Mouse (Mus musculus) cerebellum, postnatal 25 days (tissue): ENCODE data around the gene Robo1.

ENCODE experiments used
- DNase-seq, 2 experiments: peaks; one replicate each; pipeline ENCODE4 v3.0.0; 2021; ENCODE audit warnings: mixed read lengths in 2 of 2

Robo1 gene

GRCm38 (mm10) chr16:72841066-72841465, 533.0 kb downstream of the Robo1 start:
- DNase-seq = peak; percentile 33 to 39

DNA sequence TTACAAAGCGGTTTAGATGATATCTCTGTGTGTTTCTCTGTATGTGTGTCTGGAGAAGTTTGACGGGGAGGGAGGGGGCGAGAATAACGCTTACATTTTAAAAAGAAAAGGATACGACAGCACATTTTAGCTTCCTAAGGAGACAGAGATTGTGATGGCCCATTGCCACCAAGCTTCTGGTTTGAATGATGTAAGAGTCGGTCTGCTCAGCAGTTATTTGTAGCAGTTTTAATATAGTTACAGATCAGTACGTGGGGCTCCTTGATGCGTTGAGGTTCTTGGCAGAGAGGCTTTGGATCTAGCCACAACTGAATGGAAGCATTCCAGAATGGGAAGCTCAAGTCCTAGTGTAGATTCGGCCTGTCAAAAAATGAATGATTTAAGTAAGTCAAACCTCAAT, 546.0 kb downstream of the Robo1 start:
- DNase-seq = peak; percentile 32 to 61

- no peak for DNase-seq
These were observed 546.9 kb downstream of the Robo1 start for GRCm38 (mm10) chr16:72854809-72855503.

- peak in 1 of 2 experiments; percentile 26 for DNase-seq
These were observed 553.7 kb downstream of the Robo1 start for GRCm38 (mm10) chr16:72861707-72862277.

DNA sequence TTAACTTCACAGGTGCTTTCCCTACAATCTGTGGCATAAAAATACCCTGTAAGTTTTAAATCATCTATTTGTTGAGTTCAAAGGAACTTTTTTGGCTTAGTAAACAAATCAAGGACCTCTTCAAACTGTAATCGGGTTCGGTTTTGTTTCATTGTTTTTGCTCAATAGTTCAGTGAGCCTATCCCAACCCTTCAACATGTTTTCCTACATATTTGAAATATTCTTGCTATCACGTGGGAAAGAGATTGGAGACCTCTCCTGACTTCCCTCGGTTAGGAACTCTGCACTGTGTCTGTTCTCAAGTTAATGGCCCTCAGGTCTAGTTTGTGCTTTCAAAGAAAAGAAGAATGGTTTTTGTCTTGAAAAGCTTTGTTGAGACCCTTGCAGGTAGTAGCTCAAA, 557.9 kb downstream of the Robo1 start:
- DNase-seq = no peak

DNA sequence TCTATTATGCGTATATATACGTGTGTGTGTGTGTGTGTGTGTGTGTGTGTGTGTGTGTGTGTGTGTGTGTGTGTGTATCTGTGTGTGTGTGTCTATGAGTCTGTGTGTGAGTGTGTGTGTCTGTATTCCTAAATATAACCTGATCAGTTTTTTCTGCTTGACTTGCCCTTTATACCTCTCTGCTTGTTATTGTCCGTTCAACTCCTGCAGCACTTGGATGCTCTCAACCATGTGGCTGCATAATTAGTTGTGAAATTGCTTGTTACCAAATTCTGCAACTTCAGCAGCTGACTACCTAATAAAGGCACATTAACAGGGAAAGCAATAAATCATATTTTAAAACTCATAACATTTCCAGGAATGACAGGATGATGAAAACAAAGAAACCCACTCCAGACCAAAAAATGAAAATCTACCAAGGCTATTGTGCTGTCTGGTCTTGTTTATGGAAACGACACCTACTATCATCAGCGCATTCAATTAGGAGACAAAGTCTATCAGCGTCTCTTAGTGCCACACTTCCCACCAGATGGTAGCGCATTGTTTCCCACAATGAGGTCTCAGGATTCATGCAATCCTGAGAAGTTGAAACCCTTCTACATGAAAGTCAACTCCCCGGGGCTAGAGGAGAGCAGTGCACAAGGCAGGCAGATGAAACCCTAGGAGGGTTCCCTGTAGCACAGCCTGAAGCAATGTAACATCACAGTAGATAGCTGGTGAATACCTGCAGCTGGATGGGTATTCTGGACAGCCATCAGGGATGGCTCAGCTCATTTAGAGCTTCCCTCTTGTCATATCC, 567.0 kb downstream of the Robo1 start:
- no peak for DNase-seq

DNA sequence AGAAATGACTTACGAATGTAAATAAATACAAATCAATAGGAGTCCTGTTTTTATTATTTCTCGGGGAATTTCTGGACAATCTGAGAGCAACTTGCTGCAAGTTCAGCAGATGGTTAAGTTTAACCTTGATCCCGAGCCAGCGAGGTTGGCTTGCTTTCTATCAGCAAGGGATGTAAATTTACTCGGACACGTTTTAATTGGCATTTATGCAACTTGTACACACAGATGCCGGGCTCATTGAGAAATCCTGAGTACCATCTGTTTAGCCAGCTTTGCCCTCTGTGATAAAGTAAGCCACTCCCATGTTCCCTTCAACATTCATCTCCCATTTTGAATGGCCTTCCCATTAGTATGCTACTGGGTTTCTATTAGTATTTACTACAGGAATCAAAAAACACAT, 580.0 kb downstream of the Robo1 start:
- peak; percentile 68 to 78 for DNase-seq

- DNase-seq = no peak
These were observed 581.3 kb downstream of the Robo1 start for GRCm38 (mm10) chr16:72889401-72889800.

DNA sequence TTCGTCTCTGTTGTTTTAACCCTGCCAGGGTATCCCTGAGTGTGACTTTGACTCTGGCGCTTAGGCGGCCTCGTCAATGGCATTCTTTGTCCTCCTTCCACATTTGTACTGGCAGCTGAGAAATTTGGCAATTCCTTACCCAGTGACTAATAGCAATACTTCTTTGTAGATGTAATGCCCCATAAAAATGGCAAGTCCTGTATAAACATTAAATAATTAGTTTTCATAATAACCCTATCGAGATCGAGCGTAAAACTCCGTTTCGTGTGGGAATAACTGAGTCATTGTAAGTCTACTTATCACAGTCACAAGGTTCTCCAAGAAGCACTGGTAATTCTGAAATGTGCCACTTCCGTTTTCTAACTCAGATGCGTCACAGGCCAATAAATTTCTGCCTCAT, 589.0 kb downstream of the Robo1 start:
- DNase-seq = no peak

DNA sequence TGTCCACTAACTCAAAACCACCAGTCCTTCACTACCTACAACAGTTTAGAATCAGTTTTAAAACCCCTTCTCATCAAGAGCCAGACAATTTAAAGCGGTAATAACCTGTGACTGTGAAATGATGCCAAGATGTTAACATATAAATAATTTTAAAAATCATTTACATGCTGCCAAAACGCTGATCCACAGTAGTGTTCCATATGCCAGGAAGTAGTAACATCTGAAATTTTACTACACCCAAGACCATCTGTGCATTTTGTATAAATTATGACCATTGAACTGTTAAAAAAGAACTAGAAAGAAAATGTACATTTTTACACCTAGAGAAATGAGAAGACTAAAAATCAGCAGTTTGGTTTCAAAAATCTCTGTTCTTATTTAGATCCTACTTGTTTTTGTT, 600.8 kb downstream of the Robo1 start:
- no peak for DNase-seq

GRCm38 (mm10) chr16:72913134-72913533, 605.0 kb downstream of the Robo1 start:
- peak; percentile 89 to 95 for DNase-seq

DNA sequence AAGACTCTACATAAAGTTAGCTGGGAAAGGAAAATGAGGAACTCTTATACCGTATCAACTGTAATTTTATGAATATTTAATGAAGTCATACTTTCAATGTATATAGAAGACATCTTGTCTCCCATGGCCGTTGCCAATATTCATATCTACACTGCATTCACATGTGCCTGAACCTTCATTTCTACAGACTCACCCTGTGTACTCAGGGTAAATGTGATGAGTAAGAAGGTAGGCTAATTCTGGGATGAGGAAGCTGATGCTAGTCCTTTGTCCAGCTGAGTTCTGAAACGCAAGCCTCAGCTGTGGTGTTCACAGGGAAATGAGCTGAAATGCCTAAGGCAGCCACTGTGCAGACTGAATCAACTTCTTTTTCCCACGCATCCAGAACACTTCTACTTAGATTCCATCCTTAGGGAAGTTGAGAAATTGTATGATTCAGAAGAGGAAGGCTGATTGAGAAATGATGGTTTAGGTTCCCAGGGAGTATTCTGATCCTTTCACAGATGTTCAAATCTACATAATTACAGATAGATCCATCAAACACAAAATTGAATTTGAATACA, 606.0 kb downstream of the Robo1 start:
- DNase-seq = no peak

GRCm38 (mm10) chr16:72920013-72920412, 611.9 kb downstream of the Robo1 start:
- no peak for DNase-seq

DNA sequence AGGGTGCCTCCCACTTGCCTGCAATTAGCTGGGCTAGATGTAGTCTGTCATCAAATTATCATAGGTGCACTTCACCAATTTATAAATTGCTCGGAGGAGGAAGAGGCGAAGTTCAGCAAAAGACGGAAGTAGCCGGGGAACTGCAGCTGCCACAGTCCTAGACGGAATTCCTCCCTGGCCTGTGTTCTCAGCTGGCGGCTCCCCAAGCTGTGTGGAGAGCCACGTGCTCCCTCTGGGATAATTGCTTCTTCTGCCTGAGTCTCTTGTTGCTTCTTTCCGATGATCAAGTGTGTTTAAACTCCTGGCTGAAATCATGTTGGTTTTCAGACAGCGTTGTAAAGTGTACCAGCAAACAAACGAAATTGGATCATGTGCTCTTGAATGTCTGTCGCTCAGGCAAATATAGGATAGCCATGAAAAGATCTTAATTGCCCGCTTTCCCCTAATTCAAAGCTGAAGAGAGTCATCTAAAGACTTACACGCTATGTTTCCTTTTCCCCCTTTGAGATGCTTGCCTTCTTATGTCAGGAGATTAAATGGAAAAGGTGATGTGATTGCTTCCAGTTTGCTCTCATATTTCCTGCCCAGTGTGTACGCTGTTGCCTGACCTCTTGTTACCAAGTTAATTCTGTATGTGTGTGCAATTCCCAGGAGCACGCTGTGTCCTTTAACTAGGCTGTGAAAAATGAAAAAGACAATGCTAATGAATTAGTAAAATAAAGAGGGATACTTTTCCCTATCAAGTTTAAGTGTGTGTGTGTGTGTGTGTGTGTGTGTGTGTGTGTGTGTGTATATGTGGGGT, 616.5 kb downstream of the Robo1 start:
- DNase-seq = peak; percentile 64 to 73

- DNase-seq = no peak
These were observed 620.5 kb downstream of the Robo1 start for GRCm38 (mm10) chr16:72928525-72929122.

- no peak for DNase-seq
These were observed 622.8 kb downstream of the Robo1 start for GRCm38 (mm10) chr16:72930871-72931270.

DNA sequence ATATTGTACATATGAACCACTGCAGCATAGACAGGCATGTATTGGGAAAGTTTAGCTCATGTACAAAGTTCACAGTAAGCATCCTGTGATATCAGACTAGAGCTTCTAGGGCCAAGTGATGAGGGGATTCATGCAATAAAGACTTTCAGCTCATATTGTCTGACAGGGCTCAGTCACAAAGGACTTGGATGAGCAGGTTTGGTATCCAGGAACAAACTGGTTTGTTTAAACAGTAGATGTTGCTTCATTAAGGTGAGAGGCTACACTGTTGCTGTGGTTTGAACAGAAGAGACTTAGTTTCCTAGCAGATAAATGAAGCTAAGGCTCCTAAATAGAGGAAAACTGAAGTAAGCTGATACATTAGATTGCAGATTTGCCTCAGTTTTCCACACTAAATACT, 626.8 kb downstream of the Robo1 start:
- DNase-seq = no peak

DNA sequence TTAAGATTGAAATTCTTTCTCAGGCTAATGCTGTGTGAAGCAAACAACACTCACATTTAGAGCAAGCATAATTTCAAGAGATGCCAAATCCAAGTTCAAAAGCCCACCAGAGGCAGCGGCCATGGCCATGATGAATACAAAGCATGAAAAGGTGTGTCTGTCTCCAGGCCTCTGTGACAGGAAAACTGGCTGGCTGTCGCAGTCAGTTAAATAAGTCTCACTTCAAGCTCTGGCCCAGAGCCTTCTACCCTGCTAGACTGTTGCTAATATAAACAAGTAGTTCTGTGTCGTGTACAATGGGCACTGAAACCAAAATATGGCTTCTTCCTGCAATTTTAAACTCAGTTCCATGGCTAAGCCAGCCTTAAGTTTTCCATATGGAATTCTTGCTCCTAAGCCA, 629.1 kb downstream of the Robo1 start:
- DNase-seq = no peak

- DNase-seq = peak in 1 of 2 experiments; percentile 12
These were observed 631.8 kb downstream of the Robo1 start for GRCm38 (mm10) chr16:72939862-72940261.

DNA sequence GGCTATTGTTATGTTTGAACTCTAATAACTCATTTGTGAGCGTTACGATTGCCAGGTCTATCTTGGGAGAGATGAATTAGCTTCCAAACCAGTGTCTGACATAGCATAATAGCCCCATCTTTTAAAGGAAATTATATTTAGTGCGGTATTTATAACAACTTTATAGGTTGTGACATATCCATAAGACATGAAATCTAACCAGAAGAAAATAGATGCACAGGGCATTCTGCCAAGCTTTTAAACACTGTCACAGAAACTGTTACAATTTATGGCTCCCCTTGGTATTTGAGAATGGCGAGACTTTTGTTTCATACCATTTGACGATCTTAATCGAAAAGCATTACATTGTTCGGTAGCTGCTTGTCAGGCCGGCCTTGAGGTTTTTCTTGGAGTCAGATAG, 632.7 kb downstream of the Robo1 start:
- DNase-seq = no peak

GRCm38 (mm10) chr16:72944403-72944802, 636.3 kb downstream of the Robo1 start:
- DNase-seq = no peak

- DNase-seq = no peak
These were observed 643.9 kb downstream of the Robo1 start for GRCm38 (mm10) chr16:72951969-72952368.
